ENCODE assay signal across 11 mouse cellular contexts in the genomic region with DNA sequence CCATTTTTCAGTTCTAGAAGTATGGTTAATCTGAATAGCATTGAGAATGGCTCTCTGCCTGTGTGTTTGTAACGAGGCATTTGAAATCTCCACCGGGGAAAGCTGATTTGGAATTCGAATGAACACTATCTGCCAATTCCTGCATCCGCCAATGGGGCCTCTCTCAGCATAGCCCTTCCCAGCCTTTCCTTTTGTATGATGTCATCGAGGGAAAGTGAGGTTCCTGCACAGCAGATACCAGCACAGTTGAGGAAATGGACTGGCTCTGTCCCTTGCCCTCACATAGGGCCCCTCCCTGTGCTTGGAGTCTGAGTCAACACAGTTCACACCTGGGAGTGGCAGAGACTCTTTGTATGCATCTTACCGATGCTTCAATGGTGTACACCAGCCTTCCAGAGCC.
DNase-seq lines count a peak whose midpoint lies in the region; ATAC-seq and TF ChIP-seq lines count a peak whose summit lies in the region.
"Had no signal": no experiment of that assay in that cellular context is flagged by ENCODE, and none has a peak within 500 bp of the region (broad histone marks: within the 10 kb centered on the region; RNA-seq: fewer than 3 reads in every experiment).

No protein-coding gene starts in this region.

- no peak overlapping the region for H3K27ac ChIP-seq in gastrocnemius, adult 2 months
- H3K27ac ChIP-seq in intestine, embryonic 16.5 days (ENCODE audit: low read length), result no peak overlapping the region
- H3K27ac ChIP-seq: embryonic facial prominence, embryonic 15.5 days; liver, embryonic 13.5 days had no signal

- peak; percentile 38 for DNase-seq in gastrocnemius, adult 2 months
- DNase-seq in gastrocnemius, adult 8-10 months (ENCODE audit: low spot score in 2 of 2), result no peak
- peak; percentile 25 for DNase-seq in lung, postnatal 10 days
- DNase-seq in lung, postnatal 25 days (ENCODE audit: low spot score), result no peak
- peak; percentile 45 for DNase-seq in heart, adult 8-10 months (ENCODE audit: low spot score)
- no peak for DNase-seq in Muller cell, postnatal 12 days (ENCODE audit: inconsistent ontology term)
- DNase-seq in testis, postnatal 14 days (ENCODE audit: low spot score), result no peak
- DNase-seq: cerebellum, adult 8-10 months; liver, embryonic 13.5 days had no signal

- no peaks in the 10 kb centered on the region for H3K9me3 ChIP-seq in intestine, embryonic 16.5 days (ENCODE audit: control insufficient read depth, low read length)
- H3K9me3 ChIP-seq: embryonic facial prominence, embryonic 15.5 days; liver, embryonic 13.5 days had no signal

- H3K36me3 ChIP-seq in intestine, embryonic 16.5 days (ENCODE audit: control insufficient read depth, insufficient read depth, low read length), result no peaks in the 10 kb centered on the region
- H3K36me3 ChIP-seq: embryonic facial prominence, embryonic 15.5 days; liver, embryonic 13.5 days had no signal

- 68% methylated on average over 6 of the region's 6 CpGs for WGBS in intestine, embryonic 16.5 days

- H3K27me3 ChIP-seq in intestine, embryonic 16.5 days (replicated peaks; ENCODE audit: control insufficient read depth, insufficient read depth, low read length), result 0 out of 2 replicates have a peak, but pooled peaks cover 4% of the 10 kb centered on the region
- H3K27me3 ChIP-seq: embryonic facial prominence, embryonic 15.5 days; liver, embryonic 13.5 days had no signal

- no peaks in the 10 kb centered on the region for H3K4me1 ChIP-seq in intestine, embryonic 16.5 days (ENCODE audit: control insufficient read depth, insufficient read depth, low read length)
- H3K4me1 ChIP-seq: embryonic facial prominence, embryonic 15.5 days; liver, embryonic 13.5 days had no signal

- TF ChIP-seq CTCF in gastrocnemius, adult 2 months (IDR thresholded peaks at IDR 0.05), result no peak

- no peak overlapping the region for H3K9ac ChIP-seq in intestine, embryonic 16.5 days (ENCODE audit: low read depth, low read length)
- H3K9ac ChIP-seq: embryonic facial prominence, embryonic 15.5 days; liver, embryonic 13.5 days had no signal

- intact Hi-C loops in gastrocnemius, adult 2 months (cut with DNase I), result no loop called here

- no peak overlapping the region for H3K4me3 ChIP-seq in gastrocnemius, adult 2 months
- no peak overlapping the region for H3K4me3 ChIP-seq in intestine, embryonic 16.5 days (ENCODE audit: low read length)
- H3K4me3 ChIP-seq: embryonic facial prominence, embryonic 15.5 days; liver, embryonic 13.5 days had no signal

- peak; percentile 90 for ATAC-seq in intestine, embryonic 16.5 days

- H3K4me2 ChIP-seq in intestine, embryonic 16.5 days (ENCODE audit: low read depth, low read length), result no peak overlapping the region
- H3K4me2 ChIP-seq: embryonic facial prominence, embryonic 15.5 days; liver, embryonic 13.5 days had no signal

Comparison
In these comparisons a context has a peak if more than half of its experiments do, and no peak if none do; other contexts are left out.
1. DNase-seq: peak in gastrocnemius, adult 2 months (single experiment), lung, postnatal 10 days (single experiment) and heart, adult 8-10 months (single experiment); none in gastrocnemius, adult 8-10 months (0 of 2), lung, postnatal 25 days (single experiment), Muller cell, postnatal 12 days (single experiment) and testis, postnatal 14 days (single experiment).